Mouse (Mus musculus) liver, postnatal 0 days (tissue): ENCODE measurements around the gene Cpne2.

Experiments used
- CTCF ChIP-seq: sonication (generic); IDR thresholded peaks from 2 replicates; pipeline ENCODE4 v1.5.1; 2016; ENCODE audit warnings: antibody characterized with exemption, low read depth
- EP300 ChIP-seq: IDR thresholded peaks from 2 replicates; pipeline ENCODE4 v1.6.1; 2016; ENCODE audit warnings: antibody characterized with exemption, low read depth, mild to moderate bottlenecking

DNA sequence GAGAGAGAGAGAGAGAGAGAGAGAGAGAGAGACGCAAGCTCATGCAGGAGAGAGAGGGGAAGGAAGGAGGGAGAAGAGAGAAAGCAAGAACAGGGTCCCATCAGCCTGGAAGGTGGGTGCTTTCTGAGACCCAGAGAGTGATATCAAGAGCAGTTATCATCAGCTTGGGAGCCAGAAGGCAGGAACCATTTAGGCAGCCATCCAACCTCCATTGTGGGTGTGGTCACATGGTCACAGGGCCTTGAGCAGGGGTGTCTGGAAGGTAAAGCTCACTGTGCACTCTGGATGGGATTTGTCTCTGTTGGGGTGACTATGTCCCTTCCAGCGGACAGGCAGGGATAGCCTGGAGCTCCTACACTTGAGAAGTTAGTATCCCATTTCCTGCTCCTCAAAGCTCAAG, 7.2 kb downstream of the Cpne2 start:
- TF ChIP-seq CTCF (no peak), EP300 (no peak)
